ENCODE assay signal across 24 mouse cellular contexts in the genomic region with DNA sequence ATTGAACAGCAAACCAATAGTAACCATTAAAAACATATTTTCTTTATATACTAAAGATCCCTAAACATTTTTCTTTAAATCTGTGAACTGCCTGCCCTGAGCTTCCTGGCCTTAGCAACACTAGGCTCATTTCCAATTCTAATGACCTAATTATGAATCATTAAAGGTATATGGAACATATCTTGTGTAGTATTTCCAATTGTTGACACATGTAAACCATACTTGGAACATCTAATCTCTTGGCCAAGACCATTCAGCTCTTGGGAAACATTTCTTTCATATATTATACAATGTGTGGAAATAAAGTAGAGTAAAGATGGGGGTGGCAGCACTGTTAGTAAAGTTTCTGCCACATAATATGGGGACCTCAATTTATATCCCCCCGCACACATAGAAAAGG. TPM values are rescaled to one million over a fixed set of nuclear protein-coding genes. Genes with fewer than 3 reads are reported as not detected.
DNase-seq lines count a peak whose midpoint lies in the region; ATAC-seq and TF ChIP-seq lines count a peak whose summit lies in the region.
"Had no signal": no experiment of that assay in that cellular context is flagged by ENCODE, and none has a peak within 500 bp of the region (broad histone marks: within the 10 kb centered on the region; RNA-seq: fewer than 3 reads in every experiment).

No protein-coding gene starts in this region.

- H3K27me3 ChIP-seq in lung, postnatal 0 days (replicated peaks; ENCODE audit: insufficient read depth, low read length), result no peaks in the 10 kb centered on the region
- H3K27me3 ChIP-seq in stomach, postnatal 0 days (ENCODE audit: control insufficient read depth, insufficient read depth, low read length), result no peaks in the 10 kb centered on the region
- H3K27me3 ChIP-seq in forebrain, embryonic 14.5 days (replicated peaks; ENCODE audit: control insufficient read depth, insufficient read depth, low read length), result no peaks in the 10 kb centered on the region
- no peaks in the 10 kb centered on the region for H3K27me3 ChIP-seq in liver, embryonic 11.5 days (replicated peaks; ENCODE audit: control insufficient read depth, insufficient read depth, low read length)
- H3K27me3 ChIP-seq: CH12.LX had no signal

- no peak overlapping the region for H3K27ac ChIP-seq in lung, postnatal 0 days (ENCODE audit: low read length)
- H3K27ac ChIP-seq in stomach, postnatal 0 days (replicated peaks), result no peak overlapping the region
- no peak overlapping the region for H3K27ac ChIP-seq in forebrain, embryonic 14.5 days (ENCODE audit: low read depth, low read length)
- no peak overlapping the region for H3K27ac ChIP-seq in liver, embryonic 11.5 days (ENCODE audit: low read depth, low read length)

- no peaks in the 10 kb centered on the region for H3K9me3 ChIP-seq in lung, postnatal 0 days (ENCODE audit: low read length)
- H3K9me3 ChIP-seq in stomach, postnatal 0 days (ENCODE audit: control insufficient read depth, low read length), result no peaks in the 10 kb centered on the region
- no peaks in the 10 kb centered on the region for H3K9me3 ChIP-seq in forebrain, embryonic 14.5 days (replicated peaks; ENCODE audit: control insufficient read depth, low read length)
- H3K9me3 ChIP-seq in liver, embryonic 11.5 days (ENCODE audit: control insufficient read depth, low read length), result no peaks in the 10 kb centered on the region
- H3K9me3 ChIP-seq: G1E had no signal

- no peaks in the 10 kb centered on the region for H3K4me1 ChIP-seq in lung, postnatal 0 days (ENCODE audit: insufficient read depth, low read depth, low read length)
- H3K4me1 ChIP-seq in lung, adult 2 months (ENCODE audit: control insufficient read depth, insufficient read depth, low read length), result no peaks in the 10 kb centered on the region
- H3K4me1 ChIP-seq in stomach, postnatal 0 days (replicated peaks; ENCODE audit: control insufficient read depth, insufficient read depth), result no peaks in the 10 kb centered on the region
- no peaks in the 10 kb centered on the region for H3K4me1 ChIP-seq in forebrain, embryonic 14.5 days (ENCODE audit: control insufficient read depth, insufficient read depth, low read length)
- H3K4me1 ChIP-seq in liver, embryonic 11.5 days (replicated peaks; ENCODE audit: control insufficient read depth, insufficient read depth, low read length), result no peaks in the 10 kb centered on the region

- H3K36me3 ChIP-seq in lung, postnatal 0 days (ENCODE audit: insufficient read depth, low read length), result no peaks in the 10 kb centered on the region
- H3K36me3 ChIP-seq in stomach, postnatal 0 days (ENCODE audit: control insufficient read depth, insufficient read depth, low read length), result no peaks in the 10 kb centered on the region
- H3K36me3 ChIP-seq in forebrain, embryonic 14.5 days (ENCODE audit: control insufficient read depth, insufficient read depth, low read length), result no peaks in the 10 kb centered on the region
- no peaks in the 10 kb centered on the region for H3K36me3 ChIP-seq in liver, embryonic 11.5 days (ENCODE audit: control insufficient read depth, insufficient read depth, low read length)
- H3K36me3 ChIP-seq: G1E had no signal

- no peak overlapping the region for H3K4me3 ChIP-seq in lung, postnatal 0 days (ENCODE audit: low read depth, low read length)
- no peak overlapping the region for H3K4me3 ChIP-seq in lung, adult 2 months (replicated peaks; ENCODE audit: extremely low read depth, low read depth, low read length)
- H3K4me3 ChIP-seq in stomach, postnatal 0 days (ENCODE audit: low read depth, low read length), result no peak overlapping the region
- H3K4me3 ChIP-seq in forebrain, embryonic 14.5 days (ENCODE audit: low read depth, low read length), result no peak overlapping the region
- H3K4me3 ChIP-seq in liver, embryonic 11.5 days (ENCODE audit: low read depth, low read length), result no peak overlapping the region

- no peak for TF ChIP-seq CTCF in lung, postnatal 0 days (IDR thresholded peaks at IDR 0.05)
- no peak for TF ChIP-seq CTCF in lung, adult 2 months (IDR thresholded peaks at IDR 0.05; ENCODE audit: insufficient read depth, low read length)
- TF ChIP-seq CTCF in stomach, postnatal 0 days (IDR thresholded peaks at IDR 0.05; ENCODE audit: low read depth), result no peak

- WGBS in lung, postnatal 0 days, result 100% methylated on average over 1 of the region's 1 CpGs
- 100% methylated on average over 1 of the region's 1 CpGs for WGBS in lung, adult 2 months
- WGBS in stomach, postnatal 0 days, result 97% methylated on average over 1 of the region's 1 CpGs
- 100% methylated on average over 1 of the region's 1 CpGs for WGBS in forebrain, embryonic 14.5 days
- WGBS in liver, embryonic 11.5 days, result 82% methylated on average over 1 of the region's 1 CpGs

- H3K9ac ChIP-seq in lung, postnatal 0 days (replicated peaks; ENCODE audit: low read depth), result no peak overlapping the region
- no peak overlapping the region for H3K9ac ChIP-seq in stomach, postnatal 0 days (ENCODE audit: low read length)
- H3K9ac ChIP-seq in forebrain, embryonic 14.5 days (ENCODE audit: low read length), result no peak overlapping the region
- no peak overlapping the region for H3K9ac ChIP-seq in liver, embryonic 11.5 days (ENCODE audit: low read depth, low read length)

- TF ChIP-seq EP300 in lung, postnatal 0 days (IDR thresholded peaks at IDR 0.05), result no peak
- no peak for TF ChIP-seq EP300 in stomach, postnatal 0 days (optimal IDR thresholded peaks at IDR 0.05)

- peak; percentile 17 for DNase-seq in lung, postnatal 0 days (ENCODE audit: low spot score)
- no peak for DNase-seq in lung, adult 2 months
- peak; percentile 45 for DNase-seq in fat pad, adult 2 months (ENCODE audit: extremely low read depth, low read depth, low spot score)
- peak; percentile 60 for DNase-seq in gonadal fat pad, adult 2 months (ENCODE audit: low read depth)
- DNase-seq in stomach, postnatal 0 days (ENCODE audit: low spot score), result no peak
- no peak for DNase-seq in forebrain, embryonic 14.5 days (ENCODE audit: low spot score)
- DNase-seq in cerebellum, adult 8-10 months, result no peak
- no peak for DNase-seq in liver, embryonic 11.5 days (ENCODE audit: low spot score)
- DNase-seq: adrenal gland, adult 2 months; adrenal gland, adult 8-10 months; adrenal gland, postnatal 10 days; adrenal gland, postnatal 14 days; adrenal gland, postnatal 25 days; adrenal gland, postnatal 36 days; B cell, adult 2 months; cerebellum, adult 11 months; cerebellum, adult 11-12 months had no signal

- no peak overlapping the region for H3K4me2 ChIP-seq in lung, postnatal 0 days (replicated peaks; ENCODE audit: low read depth, low read length)
- H3K4me2 ChIP-seq in stomach, postnatal 0 days (replicated peaks; ENCODE audit: low read depth), result no peak overlapping the region
- no peak overlapping the region for H3K4me2 ChIP-seq in forebrain, embryonic 14.5 days (ENCODE audit: low read length)
- no peak overlapping the region for H3K4me2 ChIP-seq in liver, embryonic 11.5 days

- no peak for TF ChIP-seq POLR2A in lung, adult 2 months (IDR thresholded peaks at IDR 0.05; ENCODE audit: borderline replicate concordance, extremely low read depth, low read depth, low read length)

- no peak for ATAC-seq in lung, postnatal 0 days
- ATAC-seq in stomach, postnatal 0 days (ENCODE audit: low FRiP score, low TSS enrichment), result peak; percentile 80
- no peak for ATAC-seq in forebrain, embryonic 14.5 days
- no peak for ATAC-seq in liver, embryonic 11.5 days (replicated peaks; ENCODE audit: low FRiP score)
- ATAC-seq: activated CD4-positive, CD25-positive, alpha-beta regulatory T cell, adult 4 months; CD4-positive, CD25-positive, alpha-beta regulatory T cell, adult 4 months; Patski had no signal

RNA-seq across cellular contexts. Expression of a gene that starts 17.8 kb away (rescaled TPM):
- 0.05 and 0.12 TPM in 2 replicates for polyA plus RNA-seq in lung, postnatal 0 days (2015; fragmentation: Nextera tagmentation; extraction: Ambion mirVana)
- 0.32 and 0.43 TPM in 2 replicates for polyA plus RNA-seq in lung, adult 2 months (2012; rRNA removed)
- polyA plus RNA-seq in gonadal fat pad, adult 2 months (2012; rRNA removed), result 0.81 and 0.92 TPM in 2 replicates
- polyA plus RNA-seq in stomach, postnatal 0 days (2015; fragmentation: Nextera tagmentation; extraction: Ambion mirVana), result not detected in 2 replicates
- polyA plus RNA-seq in forebrain, embryonic 14.5 days (2014; fragmentation: Nextera tagmentation; extraction: Ambion mirVana), result not detected in 2 replicates
- not detected in 2 replicates for polyA plus RNA-seq in liver, embryonic 11.5 days (2014; fragmentation: Nextera tagmentation; extraction: Ambion mirVana)
- polyA plus RNA-seq: activated CD4-positive, CD25-positive, alpha-beta regulatory T cell, adult 4 months; adrenal gland, adult 2 months; brain, embryonic 14.5 days; C2C12; CD4-positive, CD25-positive, alpha-beta regulatory T cell, adult 4 months; G1E; Patski had no signal

RNA-seq across cellular contexts. Expression of a gene that starts 47.9 kb away (rescaled TPM):
- polyA plus RNA-seq in lung, postnatal 0 days (2015; fragmentation: Nextera tagmentation; extraction: Ambion mirVana), result 138 and 159 TPM in 2 replicates
- 53.1 and 72.3 TPM in 2 replicates for polyA plus RNA-seq in lung, adult 2 months (2012; rRNA removed)
- polyA plus RNA-seq in gonadal fat pad, adult 2 months (2012; rRNA removed), result 61.1 and 71.9 TPM in 2 replicates
- 72.1 and 72.9 TPM in 2 replicates for polyA plus RNA-seq in stomach, postnatal 0 days (2015; fragmentation: Nextera tagmentation; extraction: Ambion mirVana)
- polyA plus RNA-seq in forebrain, embryonic 14.5 days (2014; fragmentation: Nextera tagmentation; extraction: Ambion mirVana), result 19.1 and 20.1 TPM in 2 replicates
- 53.7 and 61.1 TPM in 2 replicates for polyA plus RNA-seq in liver, embryonic 11.5 days (2014; fragmentation: Nextera tagmentation; extraction: Ambion mirVana)

Comparison
In these comparisons a context has a peak if more than half of its experiments do, and no peak if none do; other contexts are left out.
1. DNase-seq: peak in lung, postnatal 0 days (single experiment), fat pad, adult 2 months (single experiment) and gonadal fat pad, adult 2 months (single experiment); none in lung, adult 2 months (single experiment), stomach, postnatal 0 days (single experiment), forebrain, embryonic 14.5 days (single experiment), cerebellum, adult 8-10 months (single experiment) and liver, embryonic 11.5 days (single experiment).